Mouse (Mus musculus): Measurements from ENCODE around the gene Rtn4rl1. TPM values are rescaled to one million over a fixed set of nuclear protein-coding genes. Genes with fewer than 3 reads are reported as not detected.
"Not testable (repeated sequence)": the region's sequence is repeated elsewhere in the genome, so short reads cannot be mapped to it uniquely, and the experiment has no call there.

Gene Rtn4rl1
- polyA plus RNA-seq, 1 experiment = 23.9 TPM

GRCm38 (mm10) chr11:75280066-75280410 lies 86.5 kb downstream of the Rtn4rl1 start:
- no peaks in the 10 kb centered on the region for H3K27me3 ChIP-seq (ENCODE audit: control insufficient read depth, insufficient read depth, low read length)
- TF ChIP-seq POLR2A (IDR thresholded peaks at IDR 0.05; ENCODE audit: borderline replicate concordance, insufficient read depth, low read length) (no peak), CTCF (IDR thresholded peaks at IDR 0.05; ENCODE audit: borderline replicate concordance, insufficient read depth, low read depth, low read length) (no peak)
- peak in 1 of 2 experiments; percentile 46 for DNase-seq
- 29% methylated on average over 5 of the region's 5 CpGs for WGBS
- H3K4me1 ChIP-seq (ENCODE audit: control insufficient read depth, insufficient read depth, low read length) = peaks cover 32% of the 10 kb centered on the region
- H3K4me3 ChIP-seq (replicated peaks; ENCODE audit: insufficient read depth, low read depth, low read length) = no peak overlapping the region
- H3K27ac ChIP-seq (ENCODE audit: insufficient read depth, low read length) = peak overlapping the region; percentile 57

DNA sequence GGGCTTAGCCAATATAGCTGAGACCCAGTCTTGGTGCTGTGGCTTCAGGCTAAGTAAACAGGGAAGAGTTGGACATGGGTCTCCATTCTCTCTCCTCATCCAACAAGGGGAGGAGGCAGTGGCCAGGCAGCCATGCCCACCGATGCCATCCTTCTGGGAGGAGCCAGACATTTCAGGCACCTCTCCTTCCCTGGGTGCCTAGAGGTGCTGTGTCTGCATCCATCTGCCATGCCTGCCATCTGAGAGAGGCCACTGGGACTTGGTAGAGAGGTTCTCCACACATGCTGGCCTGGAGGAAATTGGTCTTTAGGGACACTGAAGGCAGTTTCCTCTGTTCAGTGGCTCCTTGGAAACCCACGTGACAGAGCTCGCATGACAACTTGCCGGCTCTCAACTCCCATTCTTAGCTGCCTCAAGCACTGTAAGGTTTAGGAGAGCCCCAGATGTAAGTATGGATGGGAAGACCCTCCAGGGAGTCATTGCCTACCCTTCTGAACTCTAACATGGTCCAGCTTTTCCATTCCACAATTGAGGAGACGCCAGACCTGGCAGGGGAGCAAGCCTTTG lies 86.9 kb downstream of the Rtn4rl1 start:
- peaks cover 32% of the 10 kb centered on the region for H3K4me1 ChIP-seq (ENCODE audit: control insufficient read depth, insufficient read depth, low read length)
- H3K27me3 ChIP-seq (ENCODE audit: control insufficient read depth, insufficient read depth, low read length) = no peaks in the 10 kb centered on the region
- no peak for TF ChIP-seq POLR2A (IDR thresholded peaks at IDR 0.05; ENCODE audit: borderline replicate concordance, insufficient read depth, low read length)
- TF ChIP-seq CTCF (IDR thresholded peaks at IDR 0.05; ENCODE audit: borderline replicate concordance, insufficient read depth, low read depth, low read length) = no peak
- no peak overlapping the region for H3K4me3 ChIP-seq (replicated peaks; ENCODE audit: insufficient read depth, low read depth, low read length)
- 50% methylated on average over 5 of the region's 5 CpGs for WGBS
- H3K27ac ChIP-seq (ENCODE audit: insufficient read depth, low read length) = peak overlapping the region; percentile 57
- DNase-seq = peak in 1 of 2 experiments; percentile 54

DNA sequence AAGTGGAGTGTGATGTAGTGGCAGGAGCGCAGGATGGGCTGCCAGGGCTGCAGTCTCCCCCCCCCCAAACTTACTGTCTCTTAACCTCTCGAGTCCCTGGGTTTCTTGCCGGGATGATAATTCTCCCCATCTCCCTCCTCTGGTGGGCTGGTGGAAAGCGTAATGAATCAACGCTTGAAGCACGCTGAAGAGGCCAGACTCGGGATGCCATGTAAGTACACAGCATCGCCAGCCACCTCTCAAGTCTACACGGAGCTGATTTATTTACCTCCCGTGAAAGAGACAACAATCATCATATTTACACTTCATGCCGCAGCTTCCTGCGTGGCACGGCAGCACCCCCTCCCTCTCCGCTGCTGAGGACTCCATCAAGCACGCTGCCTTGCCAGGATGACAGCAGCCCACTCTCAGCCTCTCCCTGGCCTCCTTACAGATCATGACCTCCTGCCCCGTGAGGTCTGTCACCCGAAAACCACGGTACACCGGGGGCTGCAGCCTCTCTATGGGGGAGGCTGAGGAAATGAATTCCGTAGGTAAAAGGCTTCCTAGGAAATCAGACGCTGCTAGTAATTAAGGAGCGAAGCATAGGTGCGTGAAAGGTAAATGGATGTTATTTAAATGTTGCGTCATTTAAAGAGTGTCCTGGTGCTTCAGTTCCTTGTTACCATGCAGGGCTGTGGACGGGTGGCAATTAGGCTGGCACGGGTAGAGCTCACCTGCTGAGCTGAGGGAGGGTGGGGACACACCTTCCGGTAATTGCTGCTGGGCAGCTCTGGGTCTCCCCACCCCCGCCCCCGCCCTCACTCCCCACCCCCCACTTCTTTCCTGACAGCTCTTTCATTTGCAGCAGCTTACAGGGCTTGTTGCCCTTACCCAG lies 88.0 kb downstream of the Rtn4rl1 start:
- Histone ChIP-seq H3K4me1 (ENCODE audit: control insufficient read depth, insufficient read depth, low read length) (peaks cover 32% of the 10 kb centered on the region), H3K27me3 (ENCODE audit: control insufficient read depth, insufficient read depth, low read length) (no peaks in the 10 kb centered on the region), H3K27ac (ENCODE audit: insufficient read depth, low read length) (no peak overlapping the region), H3K4me3 (replicated peaks; ENCODE audit: insufficient read depth, low read depth, low read length) (peak overlapping the region; percentile 19)
- peak in 1 of 2 experiments; percentile 45 for DNase-seq
- WGBS = 25% methylated on average over 29 of the region's 29 CpGs
- TF ChIP-seq POLR2A (IDR thresholded peaks at IDR 0.05; ENCODE audit: borderline replicate concordance, insufficient read depth, low read length) (no peak), CTCF (IDR thresholded peaks at IDR 0.05; ENCODE audit: borderline replicate concordance, insufficient read depth, low read depth, low read length) (no peak)

DNA sequence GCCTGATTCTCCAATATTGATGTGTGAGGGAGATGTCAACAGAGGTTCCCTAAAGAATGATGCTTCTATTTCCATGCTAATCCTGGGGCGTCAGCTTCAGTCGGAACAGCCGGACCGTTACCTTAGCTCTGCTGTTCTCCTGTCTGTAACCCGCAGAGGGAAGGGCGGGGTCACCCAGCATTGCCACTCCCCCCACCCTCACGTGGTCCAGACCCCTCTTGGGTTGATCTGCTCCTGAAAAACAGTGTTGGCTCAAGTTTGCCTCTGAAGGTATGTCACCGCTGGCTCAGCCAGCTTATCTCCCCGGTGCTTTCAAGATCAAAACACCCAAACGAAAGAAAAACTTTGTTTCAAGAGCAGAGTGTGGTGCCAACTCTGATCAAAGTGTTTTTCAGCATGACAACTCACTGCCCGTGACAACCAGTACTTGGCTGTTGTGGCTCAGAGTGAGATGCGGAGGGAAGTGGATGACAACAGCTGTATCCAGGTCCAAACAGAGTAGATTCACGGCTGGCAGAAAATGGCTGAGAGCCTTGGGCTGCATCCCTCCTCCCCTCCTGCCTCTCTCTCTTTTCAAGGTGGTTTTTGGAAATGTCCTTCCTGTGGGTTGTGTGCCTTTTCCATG lies 89.0 kb downstream of the Rtn4rl1 start:
- no peak for DNase-seq
- 56% methylated on average over 13 of the region's 13 CpGs for WGBS
- Histone ChIP-seq H3K4me1 (ENCODE audit: control insufficient read depth, insufficient read depth, low read length) (peaks cover 32% of the 10 kb centered on the region), H3K4me3 (replicated peaks; ENCODE audit: insufficient read depth, low read depth, low read length) (no peak overlapping the region), H3K27me3 (ENCODE audit: control insufficient read depth, insufficient read depth, low read length) (no peaks in the 10 kb centered on the region), H3K27ac (ENCODE audit: insufficient read depth, low read length) (no peak overlapping the region)
- TF ChIP-seq POLR2A (IDR thresholded peaks at IDR 0.05; ENCODE audit: borderline replicate concordance, insufficient read depth, low read length) = no peak
- TF ChIP-seq CTCF (IDR thresholded peaks at IDR 0.05; ENCODE audit: borderline replicate concordance, insufficient read depth, low read depth, low read length) = no peak

DNA sequence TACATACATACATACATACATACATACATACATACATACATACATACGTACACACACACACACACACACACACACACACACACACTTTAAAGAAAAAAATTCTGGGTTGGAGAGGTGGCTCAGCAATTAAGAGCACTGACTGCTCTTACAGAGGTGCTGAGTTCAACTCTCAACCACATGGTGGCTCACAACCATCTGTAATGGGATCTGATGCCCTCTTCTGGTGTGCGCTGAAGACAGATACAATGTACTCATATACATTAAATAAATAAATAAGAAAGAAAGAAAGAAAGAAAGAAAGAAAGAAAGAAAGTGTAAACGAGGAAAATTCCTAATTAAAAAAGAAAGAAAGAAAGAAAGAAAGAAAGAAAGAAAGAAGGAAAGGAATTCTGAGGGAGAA lies 90.2 kb downstream of the Rtn4rl1 start:
- not testable (repeated sequence) for H3K27me3 ChIP-seq (ENCODE audit: control insufficient read depth, insufficient read depth, low read length); DNase-seq; H3K4me3 ChIP-seq (replicated peaks; ENCODE audit: insufficient read depth, low read depth, low read length); H3K27ac ChIP-seq (ENCODE audit: insufficient read depth, low read length)
- H3K4me1 ChIP-seq (ENCODE audit: control insufficient read depth, insufficient read depth, low read length) = peaks cover 32% of the 10 kb centered on the region
- 73% methylated on average over 3 of the region's 3 CpGs for WGBS

GRCm38 (mm10) chr11:75285893-75286467 lies 92.4 kb downstream of the Rtn4rl1 start:
- WGBS = 73% methylated on average over 4 of the region's 4 CpGs

DNA sequence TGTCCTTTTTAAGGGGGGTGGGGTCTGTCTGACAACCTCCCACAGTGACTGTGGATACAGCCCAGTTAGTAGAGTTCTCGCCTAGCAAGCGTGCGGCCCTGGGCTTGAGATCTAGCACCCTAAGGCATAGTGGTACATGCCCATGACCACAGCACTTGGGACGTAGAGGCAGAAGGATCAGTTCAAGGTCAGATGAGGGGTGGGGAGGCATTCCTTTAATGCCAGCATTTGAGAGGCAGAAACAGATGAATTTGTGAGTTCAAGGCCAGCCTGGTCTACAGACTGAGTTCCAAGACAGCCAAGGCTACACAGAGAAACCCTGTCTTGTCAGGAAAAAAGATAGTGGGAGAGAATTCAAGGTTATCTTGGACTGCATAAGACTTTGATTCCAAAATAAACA lies 93.3 kb downstream of the Rtn4rl1 start:
- TF ChIP-seq CTCF (IDR thresholded peaks at IDR 0.05; ENCODE audit: borderline replicate concordance, insufficient read depth, low read depth, low read length) (no peak), POLR2A (IDR thresholded peaks at IDR 0.05; ENCODE audit: borderline replicate concordance, insufficient read depth, low read length) (no peak)
- Histone ChIP-seq H3K27ac (ENCODE audit: insufficient read depth, low read length) (no peak overlapping the region), H3K4me1 (ENCODE audit: control insufficient read depth, insufficient read depth, low read length) (peaks cover 4% of the 10 kb centered on the region), H3K4me3 (replicated peaks; ENCODE audit: insufficient read depth, low read depth, low read length) (no peak overlapping the region), H3K27me3 (ENCODE audit: control insufficient read depth, insufficient read depth, low read length) (no peaks in the 10 kb centered on the region)
- no peak for DNase-seq
- 92% methylated on average over 4 of the region's 4 CpGs for WGBS

More at GRCm38 (mm10) chr11:75285893-75286467, 92.4 kb downstream of the Rtn4rl1 start:
- H3K4me1 ChIP-seq (ENCODE audit: control insufficient read depth, insufficient read depth, low read length) = peaks cover 13% of the 10 kb centered on the region
- no peak for DNase-seq
- H3K4me3 ChIP-seq (replicated peaks; ENCODE audit: insufficient read depth, low read depth, low read length) = no peak overlapping the region
- H3K27ac ChIP-seq (ENCODE audit: insufficient read depth, low read length) = no peak overlapping the region
- H3K27me3 ChIP-seq (ENCODE audit: control insufficient read depth, insufficient read depth, low read length) = no peaks in the 10 kb centered on the region
- no peak for TF ChIP-seq CTCF (IDR thresholded peaks at IDR 0.05; ENCODE audit: borderline replicate concordance, insufficient read depth, low read depth, low read length)
- no peak for TF ChIP-seq POLR2A (IDR thresholded peaks at IDR 0.05; ENCODE audit: borderline replicate concordance, insufficient read depth, low read length)

Data from cerebellum, adult 2 months (tissue).